Mouse (Mus musculus): ENCODE data around the gene Cx3cr1. TPM values are rescaled to one million over a fixed set of nuclear protein-coding genes. Genes with fewer than 3 reads are reported as not detected.
"Not testable (repeated sequence)": the region's sequence is repeated elsewhere in the genome, so short reads cannot be mapped to it uniquely, and the experiment has no call there.

Cx3cr1 gene
- polyA plus RNA-seq, 1 experiment from 2014 or later = 4.5 TPM

DNA sequence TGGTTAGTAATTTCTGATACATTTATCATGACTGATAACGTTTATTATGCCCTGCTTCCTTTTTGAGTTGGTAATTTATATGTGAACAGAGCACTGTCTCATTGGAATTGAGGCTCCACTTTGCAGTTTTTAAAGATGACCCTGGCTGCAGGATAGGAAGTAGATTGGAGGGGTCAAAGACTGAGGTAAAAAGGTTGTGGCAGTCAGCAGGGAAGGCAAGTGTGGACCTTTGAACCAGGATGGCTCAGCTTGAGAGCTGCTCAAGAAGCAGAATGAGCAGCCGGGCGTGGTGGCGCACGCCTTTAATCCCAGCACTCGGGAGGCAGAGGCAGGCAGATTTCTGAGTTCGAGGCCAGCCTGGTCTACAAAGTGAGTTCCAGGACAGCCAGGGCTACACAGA lies 43.8 kb upstream of the Cx3cr1 start:
- Histone ChIP-seq H3K9me3 (replicated peaks; ENCODE audit: low read length) (no peaks in the 10 kb centered on the region), H3K27me3 (ENCODE audit: insufficient read depth, low read length) (no peaks in the 10 kb centered on the region), H3K36me3 (ENCODE audit: insufficient read depth, low read length) (peaks cover 17% of the 10 kb centered on the region; the same call in 1 of the 2 replicates), H3K4me1 (replicated peaks; ENCODE audit: insufficient read depth, low read length) (no peaks in the 10 kb centered on the region), H3K4me2 (ENCODE audit: low read length) (no peak overlapping the region), H3K4me3 (replicated peaks; ENCODE audit: low read depth, low read length) (no peak overlapping the region), H3K27ac (no peak overlapping the region), H3K9ac (ENCODE audit: low read depth, low read length) (no peak overlapping the region)
- 90% methylated on average over 6 of the region's 7 CpGs for WGBS
- DNase-seq (ENCODE audit: low spot score) (no peak), ATAC-seq (replicated peaks; ENCODE audit: low FRiP score, low read depth) (no peak)
- TF ChIP-seq CTCF (IDR thresholded peaks at IDR 0.05; ENCODE audit: low read depth) = no peak

DNA sequence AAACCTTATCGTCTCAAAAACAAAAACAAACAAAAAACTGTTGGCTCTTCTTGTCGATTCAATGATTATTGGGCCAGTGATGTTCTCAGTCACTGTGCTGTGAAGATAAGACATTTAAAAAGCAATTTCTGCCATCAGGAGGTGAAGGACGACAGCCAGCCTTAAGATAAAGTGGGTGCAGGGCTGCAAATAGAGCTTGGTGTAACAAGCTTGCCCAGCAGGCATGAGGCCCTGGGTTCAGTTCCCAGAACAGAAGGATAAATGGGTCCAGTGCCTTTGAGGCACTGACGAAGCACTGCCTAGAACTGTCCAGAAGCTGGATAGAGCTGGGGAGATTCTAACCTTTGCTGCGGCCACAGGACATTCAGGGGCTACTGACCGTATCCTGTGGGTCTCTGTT lies 42.8 kb upstream of the Cx3cr1 start:
- no peaks in the 10 kb centered on the region for H3K9me3 ChIP-seq (replicated peaks; ENCODE audit: low read length)
- TF ChIP-seq CTCF (IDR thresholded peaks at IDR 0.05; ENCODE audit: low read depth) = no peak
- no peak for ATAC-seq (replicated peaks; ENCODE audit: low FRiP score, low read depth)
- no peaks in the 10 kb centered on the region for H3K4me1 ChIP-seq (replicated peaks; ENCODE audit: insufficient read depth, low read length)
- DNase-seq (ENCODE audit: low spot score) = no peak
- no peak overlapping the region for H3K4me3 ChIP-seq (replicated peaks; ENCODE audit: low read depth, low read length)
- H3K9ac ChIP-seq (ENCODE audit: low read depth, low read length) = no peak overlapping the region
- WGBS = 92% methylated on average over 6 of the region's 6 CpGs
- H3K27me3 ChIP-seq (ENCODE audit: insufficient read depth, low read length) = no peaks in the 10 kb centered on the region
- no peak overlapping the region for H3K4me2 ChIP-seq (ENCODE audit: low read length)
- no peak overlapping the region for H3K27ac ChIP-seq
- 0 out of 2 replicates have a peak, but pooled peaks cover 7% of the 10 kb centered on the region for H3K36me3 ChIP-seq (ENCODE audit: insufficient read depth, low read length)

DNA sequence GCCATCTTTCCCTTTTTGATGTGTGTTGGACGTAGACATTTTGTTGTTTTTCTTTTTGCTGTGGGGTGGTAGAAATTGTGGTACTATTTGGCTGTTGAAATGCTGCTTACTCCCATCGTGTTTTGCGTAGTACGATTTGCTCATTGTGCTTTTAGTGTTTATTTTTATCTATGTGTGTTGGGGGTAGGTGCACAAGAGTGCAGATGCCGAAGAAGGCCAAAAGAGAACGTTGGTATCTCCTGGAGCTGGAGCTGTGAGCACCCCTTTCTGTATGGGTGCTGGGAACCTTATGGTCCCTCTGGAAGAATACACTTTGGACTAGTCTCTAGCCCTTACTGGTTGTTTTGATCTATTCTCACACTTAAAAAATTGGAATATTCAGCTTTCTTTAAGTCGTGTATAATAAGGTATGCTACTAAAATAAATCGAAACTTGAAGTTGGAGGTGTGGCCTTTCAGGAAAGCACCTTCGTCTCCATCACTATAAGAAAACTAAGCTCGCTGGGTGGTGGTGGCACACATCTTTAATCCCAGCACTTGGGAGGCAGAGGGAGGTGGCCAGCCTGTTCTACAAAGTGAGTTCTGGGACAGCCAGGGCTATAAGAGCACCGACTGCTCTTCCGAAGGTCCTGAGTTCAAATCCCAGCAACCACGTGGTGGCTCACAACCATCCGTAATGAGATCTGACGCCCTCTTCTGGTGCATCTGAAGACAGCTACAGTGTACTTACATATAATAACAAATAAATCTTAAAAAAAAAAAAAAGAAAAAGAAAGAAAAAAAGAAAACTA lies 41.7 kb upstream of the Cx3cr1 start:
- Histone ChIP-seq H3K27ac (peak overlapping the region; percentile 98), H3K4me1 (replicated peaks; ENCODE audit: insufficient read depth, low read length) (no peaks in the 10 kb centered on the region), H3K36me3 (ENCODE audit: insufficient read depth, low read length) (0 out of 2 replicates have a peak, but pooled peaks cover under 1% of the 10 kb centered on the region), H3K9ac (ENCODE audit: low read depth, low read length) (0 out of 2 replicates have a peak overlapping the region, but pooled peaks have one; percentile 6), H3K4me3 (replicated peaks; ENCODE audit: low read depth, low read length) (peak overlapping the region; percentile 84), H3K4me2 (ENCODE audit: low read length) (peak overlapping the region; percentile 50), H3K9me3 (replicated peaks; ENCODE audit: low read length) (no peaks in the 10 kb centered on the region), H3K27me3 (ENCODE audit: insufficient read depth, low read length) (no peaks in the 10 kb centered on the region)
- 71% methylated on average over 15 of the region's 15 CpGs for WGBS
- DNase-seq (ENCODE audit: low spot score) (no peak), ATAC-seq (replicated peaks; ENCODE audit: low FRiP score, low read depth) (no peak)
- no peak for TF ChIP-seq CTCF (IDR thresholded peaks at IDR 0.05; ENCODE audit: low read depth)

DNA sequence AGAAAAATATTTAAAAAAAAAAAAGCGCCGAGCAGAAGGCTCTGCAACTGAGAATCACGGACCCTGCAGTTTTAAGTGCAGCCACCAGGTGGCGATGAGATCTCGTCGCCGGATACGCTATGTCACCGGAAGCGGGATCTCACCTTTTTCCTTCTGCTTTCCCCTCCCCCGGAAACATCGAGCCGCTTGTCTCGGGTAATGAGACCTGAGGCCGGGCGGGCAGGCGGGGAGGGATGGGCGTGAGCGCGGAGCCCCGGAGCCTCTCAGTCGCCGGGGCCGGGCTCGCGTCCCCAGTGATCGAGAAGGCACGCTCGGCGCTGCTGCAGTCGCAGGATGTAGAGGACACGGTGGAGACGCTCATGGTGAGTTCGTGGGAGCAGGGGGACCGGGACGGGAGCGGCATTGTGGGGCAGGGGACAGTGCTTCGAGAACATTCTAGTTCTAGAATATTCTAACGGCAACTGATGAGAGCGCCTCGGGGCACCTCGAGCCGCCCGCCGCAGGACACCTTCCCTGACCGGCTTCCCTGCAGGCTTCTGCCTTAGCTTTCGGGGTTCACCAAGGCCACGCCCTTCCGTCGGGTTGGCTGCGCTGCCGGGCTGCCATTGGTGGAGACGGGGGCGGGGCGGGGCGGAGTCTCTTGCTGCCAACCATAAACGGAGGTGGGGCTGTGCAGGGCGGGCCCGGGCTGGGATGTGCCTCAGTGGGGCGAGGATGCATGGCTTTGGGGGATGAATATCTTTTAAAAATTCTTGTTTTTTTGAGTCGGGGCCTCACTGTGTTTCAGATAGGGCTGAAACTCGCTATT lies 40.7 kb upstream of the Cx3cr1 start, which contains the start of gene Slc25a38:
Gene Slc25a38 (plus strand): TSS at position 164 of the 808 bp plus-strand sequence.
- ATAC-seq (replicated peaks; ENCODE audit: low FRiP score, low read depth) (peak; percentile 97), DNase-seq (ENCODE audit: low spot score) (peak; percentile 96)
- Histone ChIP-seq H3K4me1 (replicated peaks; ENCODE audit: insufficient read depth, low read length) (no peaks in the 10 kb centered on the region), H3K27me3 (ENCODE audit: insufficient read depth, low read length) (no peaks in the 10 kb centered on the region), H3K4me3 (replicated peaks; ENCODE audit: low read depth, low read length) (peak within 1 kb of the TSS; percentile 84), H3K27ac (peak within 1 kb of the TSS; percentile 98), H3K9ac (ENCODE audit: low read depth, low read length) (peak within 1 kb of the TSS; percentile 81), H3K9me3 (replicated peaks; ENCODE audit: low read length) (no peaks in the 10 kb centered on the region), H3K4me2 (ENCODE audit: low read length) (peak within 1 kb of the TSS; percentile 50), H3K36me3 (ENCODE audit: insufficient read depth, low read length) (no peaks in the 10 kb centered on the region)
- TF ChIP-seq CTCF (IDR thresholded peaks at IDR 0.05; ENCODE audit: low read depth) = peak; percentile 80
- 1% methylated on average over 62 of the region's 62 CpGs for WGBS

DNA sequence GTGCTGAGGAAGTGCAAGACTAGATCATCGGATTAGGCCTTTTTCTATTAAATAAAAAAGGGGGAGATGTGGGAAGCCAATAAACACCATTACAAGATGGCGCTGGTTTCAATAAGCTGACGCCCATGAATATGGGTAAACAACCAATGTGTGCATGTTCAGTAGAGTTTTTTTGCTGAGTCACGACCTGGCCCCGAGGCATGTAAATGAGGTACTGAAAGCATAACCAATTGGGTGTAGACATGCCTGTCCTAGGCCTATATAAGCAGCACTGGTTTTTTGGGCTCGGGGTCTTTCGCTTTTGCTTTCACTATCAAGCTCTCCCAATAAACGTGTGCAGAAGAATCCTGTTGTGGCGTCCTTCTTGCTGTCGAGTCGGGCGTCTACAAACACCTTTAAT lies 39.3 kb upstream of the Cx3cr1 start:
- not testable (repeated sequence) for ATAC-seq (replicated peaks; ENCODE audit: low FRiP score, low read depth); H3K9me3 ChIP-seq (replicated peaks; ENCODE audit: low read length); H3K4me1 ChIP-seq (replicated peaks; ENCODE audit: insufficient read depth, low read length); H3K4me2 ChIP-seq (ENCODE audit: low read length); H3K9ac ChIP-seq (ENCODE audit: low read depth, low read length); H3K36me3 ChIP-seq (ENCODE audit: insufficient read depth, low read length); H3K4me3 ChIP-seq (replicated peaks; ENCODE audit: low read depth, low read length); H3K27me3 ChIP-seq (ENCODE audit: insufficient read depth, low read length); H3K27ac ChIP-seq; DNase-seq (ENCODE audit: low spot score)
- WGBS = 96% methylated on average over 12 of the region's 12 CpGs

DNA sequence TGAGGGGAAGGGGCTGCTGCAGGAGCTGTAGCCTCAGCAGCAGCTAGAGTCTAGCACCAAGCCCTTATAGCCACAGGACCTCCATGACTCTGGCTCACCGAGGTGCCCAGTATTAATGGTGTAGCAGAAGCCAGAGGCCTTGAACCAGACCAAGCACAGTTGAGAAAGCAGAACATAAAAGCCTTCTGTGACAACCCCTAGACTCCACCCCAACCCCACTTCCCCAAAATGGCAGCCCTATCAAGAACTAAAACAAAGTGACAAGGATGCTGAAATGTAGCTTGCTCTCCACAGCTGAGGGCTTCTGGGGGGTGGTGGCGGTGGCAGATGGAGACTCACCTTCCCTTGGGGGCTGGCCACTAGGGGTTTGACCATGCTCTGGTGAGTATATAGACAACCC lies 31.5 kb upstream of the Cx3cr1 start:
- Histone ChIP-seq H3K4me1 (replicated peaks; ENCODE audit: insufficient read depth, low read length) (no peaks in the 10 kb centered on the region), H3K4me3 (replicated peaks; ENCODE audit: low read depth, low read length) (no peak overlapping the region), H3K27me3 (ENCODE audit: insufficient read depth, low read length) (no peaks in the 10 kb centered on the region), H3K9ac (ENCODE audit: low read depth, low read length) (no peak overlapping the region), H3K9me3 (replicated peaks; ENCODE audit: low read length) (no peaks in the 10 kb centered on the region), H3K36me3 (ENCODE audit: insufficient read depth, low read length) (no peaks in the 10 kb centered on the region), H3K4me2 (ENCODE audit: low read length) (no peak overlapping the region), H3K27ac (no peak overlapping the region)
- no peak for TF ChIP-seq CTCF (IDR thresholded peaks at IDR 0.05; ENCODE audit: low read depth)
- WGBS = 95% methylated on average over 2 of the region's 2 CpGs
- ATAC-seq (replicated peaks; ENCODE audit: low FRiP score, low read depth) (no peak), DNase-seq (ENCODE audit: low spot score) (no peak)

All from kidney, postnatal 0 days (tissue).